Comparison of ENCODE assay signal across 17 mouse cellular contexts in genomic region chr4:103180300-103180888, GRCm38 (mm10). TPM values are rescaled to one million over a fixed set of nuclear protein-coding genes. Genes with fewer than 3 reads are reported as not detected.
DNase-seq lines count a peak whose midpoint lies in the region; ATAC-seq and TF ChIP-seq lines count a peak whose summit lies in the region.
"Had no signal": no experiment of that assay in that cellular context is flagged by ENCODE, and none has a peak within 500 bp of the region (broad histone marks: within the 10 kb centered on the region; RNA-seq: fewer than 3 reads in every experiment).

No protein-coding gene starts in this region.

- no peak for DNase-seq in forebrain, postnatal 0 days
- DNase-seq in hindbrain, embryonic 14.5 days (ENCODE audit: low spot score): no peak
- no peak for DNase-seq in hindbrain, embryonic 10.5 days (ENCODE audit: low spot score)
- DNase-seq: adrenal gland, postnatal 10 days; kidney, postnatal 14 days; left cerebral cortex, postnatal 4 days; liver, embryonic 13.5 days; lung, postnatal 10 days; thymus, adult 2 months had no signal

- no peaks in the 10 kb centered on the region; the same call in 1 of the 2 replicates for H3K27me3 ChIP-seq in forebrain, embryonic 13.5 days
- H3K27me3 ChIP-seq in forebrain, postnatal 0 days (ENCODE audit: insufficient read depth, low read length): no peaks in the 10 kb centered on the region
- no peaks in the 10 kb centered on the region for H3K27me3 ChIP-seq in hindbrain, embryonic 14.5 days (ENCODE audit: control insufficient read depth, insufficient read depth, low read length)
- no peaks in the 10 kb centered on the region for H3K27me3 ChIP-seq in hindbrain, embryonic 10.5 days (ENCODE audit: insufficient read depth, poor library complexity, severe bottlenecking)
- no peaks in the 10 kb centered on the region for H3K27me3 ChIP-seq in intestine, embryonic 16.5 days (replicated peaks; ENCODE audit: control insufficient read depth, insufficient read depth, low read length)
- H3K27me3 ChIP-seq in stomach, embryonic 14.5 days (ENCODE audit: control insufficient read depth, insufficient read depth, low read length): no peaks in the 10 kb centered on the region
- H3K27me3 ChIP-seq: liver, embryonic 13.5 days had no signal

- H3K9ac ChIP-seq in forebrain, embryonic 13.5 days: no peak overlapping the region
- no peak overlapping the region for H3K9ac ChIP-seq in forebrain, postnatal 0 days
- H3K9ac ChIP-seq in hindbrain, embryonic 14.5 days: no peak overlapping the region
- H3K9ac ChIP-seq in intestine, embryonic 16.5 days (ENCODE audit: low read depth, low read length): no peak overlapping the region
- H3K9ac ChIP-seq in stomach, embryonic 14.5 days (replicated peaks; ENCODE audit: low read depth, low read length): no peak overlapping the region
- H3K9ac ChIP-seq: liver, embryonic 13.5 days had no signal

- no peak for TF ChIP-seq CTCF in forebrain, postnatal 0 days (IDR thresholded peaks at IDR 0.05; ENCODE audit: low read depth)

- no peak overlapping the region for H3K4me2 ChIP-seq in forebrain, embryonic 13.5 days
- H3K4me2 ChIP-seq in forebrain, postnatal 0 days (ENCODE audit: low read depth): no peak overlapping the region
- H3K4me2 ChIP-seq in hindbrain, embryonic 14.5 days (replicated peaks): no peak overlapping the region
- H3K4me2 ChIP-seq in intestine, embryonic 16.5 days (ENCODE audit: low read depth, low read length): no peak overlapping the region
- H3K4me2 ChIP-seq in stomach, embryonic 14.5 days (replicated peaks; ENCODE audit: low read depth, low read length): no peak overlapping the region
- H3K4me2 ChIP-seq: liver, embryonic 13.5 days had no signal

- 23% methylated on average over 8 of the region's 8 CpGs for WGBS in forebrain, embryonic 13.5 days
- 24% methylated on average over 8 of the region's 8 CpGs for WGBS in forebrain, postnatal 0 days
- whole genome bisulfite sequencing in hindbrain, embryonic 14.5 days: 57% methylated on average over 8 of the region's 8 CpGs
- WGBS in hindbrain, embryonic 10.5 days: 78% methylated on average over 8 of the region's 8 CpGs
- 69% methylated on average over 8 of the region's 8 CpGs for WGBS in intestine, embryonic 16.5 days
- 73% methylated on average over 8 of the region's 8 CpGs for WGBS in stomach, embryonic 14.5 days

- H3K36me3 ChIP-seq in forebrain, embryonic 13.5 days (ENCODE audit: poor library complexity, severe bottlenecking): peaks cover 27% of the 10 kb centered on the region
- H3K36me3 ChIP-seq in forebrain, postnatal 0 days (ENCODE audit: insufficient read depth): peaks cover 21% of the 10 kb centered on the region; the same call in 1 of the 2 replicates
- peaks cover 33% of the 10 kb centered on the region for H3K36me3 ChIP-seq in hindbrain, embryonic 14.5 days (replicated peaks; ENCODE audit: control insufficient read depth, insufficient read depth)
- peaks cover 83% of the 10 kb centered on the region for H3K36me3 ChIP-seq in hindbrain, embryonic 10.5 days
- H3K36me3 ChIP-seq in intestine, embryonic 16.5 days (ENCODE audit: control insufficient read depth, insufficient read depth, low read length): no peaks in the 10 kb centered on the region
- peaks cover 6% of the 10 kb centered on the region for H3K36me3 ChIP-seq in stomach, embryonic 14.5 days (ENCODE audit: control insufficient read depth, insufficient read depth, low read length)

- H3K27ac ChIP-seq in forebrain, embryonic 13.5 days: no peak overlapping the region
- H3K27ac ChIP-seq in forebrain, postnatal 0 days (ENCODE audit: low read depth, low read length): no peak overlapping the region
- H3K27ac ChIP-seq in hindbrain, embryonic 14.5 days: 0 out of 2 replicates have a peak overlapping the region, but pooled peaks have one; percentile 3
- H3K27ac ChIP-seq in hindbrain, embryonic 10.5 days: no peak overlapping the region
- H3K27ac ChIP-seq in intestine, embryonic 16.5 days (ENCODE audit: low read length): peak overlapping the region; percentile 49
- H3K27ac ChIP-seq in stomach, embryonic 14.5 days (ENCODE audit: low read length): peak overlapping the region; percentile 21; the same call in 1 of the 2 replicates
- H3K27ac ChIP-seq: liver, embryonic 13.5 days; midbrain, embryonic 10.5 days had no signal

- peak; percentile 63; the same call in 1 of the 2 replicates for ATAC-seq in forebrain, embryonic 13.5 days
- no peak for ATAC-seq in forebrain, postnatal 0 days
- ATAC-seq in hindbrain, embryonic 14.5 days (ENCODE audit: low FRiP score): 0 out of 2 replicates have a peak, but pooled peaks have one; percentile 40
- peak; percentile 62 for ATAC-seq in intestine, embryonic 16.5 days
- ATAC-seq in stomach, embryonic 14.5 days (ENCODE audit: insufficient number of reproducible peaks, insufficient read depth, low FRiP score, low read depth): no peak
- no peak for ATAC-seq in megakaryocyte-erythroid progenitor cell, adult 5-6 weeks (replicated peaks; ENCODE audit: low FRiP score, low TSS enrichment, poor library complexity, severe bottlenecking)
- no peak for ATAC-seq in cerebellum, adult (ENCODE audit: insufficient number of reproducible peaks, low FRiP score, low TSS enrichment)

- peaks cover 20% of the 10 kb centered on the region for H3K4me1 ChIP-seq in forebrain, embryonic 13.5 days
- no peaks in the 10 kb centered on the region for H3K4me1 ChIP-seq in forebrain, postnatal 0 days (ENCODE audit: insufficient read depth)
- peaks cover 6% of the 10 kb centered on the region; the same call in 1 of the 2 replicates for H3K4me1 ChIP-seq in hindbrain, embryonic 14.5 days (replicated peaks; ENCODE audit: control insufficient read depth, insufficient read depth, low read length)
- no peaks in the 10 kb centered on the region for H3K4me1 ChIP-seq in hindbrain, embryonic 10.5 days (replicated peaks)
- peaks cover 29% of the 10 kb centered on the region for H3K4me1 ChIP-seq in intestine, embryonic 16.5 days (ENCODE audit: control insufficient read depth, insufficient read depth, low read length)
- H3K4me1 ChIP-seq in stomach, embryonic 14.5 days (ENCODE audit: control insufficient read depth, insufficient read depth, low read length): peaks cover 14% of the 10 kb centered on the region; the same call in 1 of the 2 replicates
- H3K4me1 ChIP-seq: liver, embryonic 13.5 days; midbrain, embryonic 10.5 days had no signal

- H3K9me3 ChIP-seq in forebrain, embryonic 13.5 days (replicated peaks): no peaks in the 10 kb centered on the region
- no peaks in the 10 kb centered on the region for H3K9me3 ChIP-seq in forebrain, postnatal 0 days (ENCODE audit: low read length)
- H3K9me3 ChIP-seq in hindbrain, embryonic 14.5 days (ENCODE audit: control insufficient read depth, low read length): no peaks in the 10 kb centered on the region
- no peaks in the 10 kb centered on the region for H3K9me3 ChIP-seq in hindbrain, embryonic 10.5 days
- no peaks in the 10 kb centered on the region for H3K9me3 ChIP-seq in intestine, embryonic 16.5 days (ENCODE audit: control insufficient read depth, low read length)
- H3K9me3 ChIP-seq in stomach, embryonic 14.5 days (ENCODE audit: control insufficient read depth, low read depth, low read length): no peaks in the 10 kb centered on the region
- H3K9me3 ChIP-seq: liver, embryonic 13.5 days; midbrain, embryonic 10.5 days had no signal

- H3K4me3 ChIP-seq in forebrain, embryonic 13.5 days: no peak overlapping the region
- H3K4me3 ChIP-seq in forebrain, postnatal 0 days (ENCODE audit: low read depth, low read length): no peak overlapping the region
- no peak overlapping the region for H3K4me3 ChIP-seq in hindbrain, embryonic 14.5 days (replicated peaks; ENCODE audit: low read length)
- no peak overlapping the region for H3K4me3 ChIP-seq in hindbrain, embryonic 10.5 days
- H3K4me3 ChIP-seq in intestine, embryonic 16.5 days (ENCODE audit: low read length): no peak overlapping the region
- H3K4me3 ChIP-seq in stomach, embryonic 14.5 days (ENCODE audit: low read depth, low read length): no peak overlapping the region
- H3K4me3 ChIP-seq: heart, adult 2 months; liver, embryonic 13.5 days; midbrain, embryonic 10.5 days; myocyte had no signal

RNA-seq across cellular contexts. Expression of gene Slc35d1, which starts 34.6 kb away (rescaled TPM):
- polyA plus RNA-seq in forebrain, embryonic 13.5 days (2015; fragmentation: Nextera tagmentation; extraction: Ambion mirVana): 4.5 and 5.2 TPM in 2 replicates
- 2.9 and 3.0 TPM in 2 replicates for total RNA-seq in forebrain, postnatal 0 days (2014; rRNA removed)
- polyA plus RNA-seq in forebrain, postnatal 0 days (2015; fragmentation: Nextera tagmentation; extraction: Ambion mirVana): 2.9 and 4.4 TPM in 2 replicates
- polyA plus RNA-seq in hindbrain, embryonic 14.5 days (2014; fragmentation: Nextera tagmentation; extraction: Ambion mirVana): 6.4 TPM in 2 replicates
- 8.0 and 10.2 TPM in 2 replicates for polyA plus RNA-seq in hindbrain, embryonic 10.5 days (2016; fragmentation: Nextera tagmentation; extraction: Ambion mirVana)
- polyA plus RNA-seq in intestine, embryonic 16.5 days (2015; fragmentation: Nextera tagmentation; extraction: Ambion mirVana): 5.4 and 5.6 TPM in 2 replicates
- polyA plus RNA-seq in stomach, embryonic 14.5 days (2014; fragmentation: Nextera tagmentation; extraction: Ambion mirVana): 10.1 and 10.6 TPM in 2 replicates
- total RNA-seq in megakaryocyte-erythroid progenitor cell, adult 5-6 weeks (2014; fragmentation: Nextera tagmentation): 18.5 and 21.5 TPM in 2 replicates
- total RNA-seq in megakaryocyte-erythroid progenitor cell, adult 5-6 weeks (2017): 6.6 and 10.6 TPM in 2 replicates

Comparison
In these comparisons a context has a peak if more than half of its experiments do, and no peak if none do; other contexts are left out.
1. ATAC-seq: peak in forebrain, embryonic 13.5 days (single experiment), hindbrain, embryonic 14.5 days (single experiment) and intestine, embryonic 16.5 days (single experiment); none in forebrain, postnatal 0 days (single experiment), stomach, embryonic 14.5 days (single experiment), megakaryocyte-erythroid progenitor cell, adult 5-6 weeks (single experiment) and cerebellum, adult (single experiment).
2. H3K27ac ChIP-seq: peak in hindbrain, embryonic 14.5 days (single experiment), intestine, embryonic 16.5 days (single experiment) and stomach, embryonic 14.5 days (single experiment); none in forebrain, embryonic 13.5 days (single experiment), forebrain, postnatal 0 days (single experiment) and hindbrain, embryonic 10.5 days (single experiment).